Mouse (Mus musculus) liver, embryonic 11.5 days (tissue): ENCODE results near the gene Cdkl2. TPM values are rescaled to one million over a fixed set of nuclear protein-coding genes. Genes with fewer than 3 reads are reported as not detected.

Experiments used
- ATAC-seq: fragments of 200-750 bp; cut with Nextera tagmentation; replicated peaks from 2 replicates; pipeline ENCODE4 v1.8.0; 2017; ENCODE audit warnings: moderate number of reproducible peaks, mild to moderate bottlenecking, moderate TSS enrichment, moderate library complexity; ENCODE audit not compliant: low FRiP score
- DNase-seq: peaks from one replicate; pipeline ENCODE4 v3.0.0-alpha.2; 2017; ENCODE audit warnings: low spot score
- H3K27ac ChIP-seq: fragments of 300-500 bp; sonication (generic); 2 replicates; pipeline ENCODE4 v1.5.1; 2014; ENCODE audit warnings: mild to moderate bottlenecking, low read depth, low read length, control low read depth
- H3K27me3 ChIP-seq: fragments of 300-500 bp; sonication (generic); replicated peaks from 2 replicates; pipeline ENCODE4 v1.6.1; 2014; ENCODE audit warnings: low read length, mixed read lengths; ENCODE audit not compliant: control insufficient read depth, insufficient read depth
- H3K36me3 ChIP-seq: fragments of 300-500 bp; sonication (generic); 2 replicates; pipeline ENCODE4 v1.6.1; 2014; ENCODE audit warnings: mild to moderate bottlenecking, low read length, moderate library complexity, mixed read lengths; ENCODE audit not compliant: control insufficient read depth, insufficient read depth
- H3K4me1 ChIP-seq: fragments of 300-500 bp; sonication (generic); replicated peaks from 2 replicates; pipeline ENCODE4 v1.6.1; 2014; ENCODE audit warnings: low read length, mixed read lengths; ENCODE audit not compliant: control insufficient read depth, insufficient read depth
- H3K4me2 ChIP-seq: fragments of 300-500 bp; sonication (generic); 2 replicates; pipeline ENCODE4 v1.6.1; 2014; ENCODE audit warnings: mild to moderate bottlenecking, control low read depth, moderate library complexity
- H3K4me3 ChIP-seq: fragments of 300-500 bp; sonication (generic); 2 replicates; pipeline ENCODE4 v1.5.1; 2014; ENCODE audit warnings: low read depth, low read length, control low read depth
- H3K9ac ChIP-seq: fragments of 300-500 bp; sonication (generic); 2 replicates; pipeline ENCODE4 v1.6.1; 2014; ENCODE audit warnings: low read depth, low read length, control low read depth
- H3K9me3 ChIP-seq: fragments of 300-500 bp; sonication (generic); 2 replicates; pipeline ENCODE4 v1.6.1; 2016; ENCODE audit warnings: low read length, inconsistent platforms, mixed read lengths; ENCODE audit not compliant: control insufficient read depth
- WGBS: fragments of 180-500 bp; shearing (Covaris S2); extraction: QIAGEN DNeasy Blood & Tissue Kit; methylation state at CpG from one replicate; pipeline ENCODE4 v1.1.7; 2014; 5-methylcytosine and 5-hydroxymethylcytosine counted together
- polyA plus RNA-seq: library from polyadenylated mRNA; unstranded; fragments of >200 nt; fragmentation: Nextera tagmentation; extraction: Ambion mirVana; gene quantifications from 2 replicates; pipeline ENCODE4 v1.2.1, GENCODE M21; 2014

Cdkl2 gene
- polyA plus RNA-seq, 1 experiment from 2014 or later: 0.45 TPM

DNA sequence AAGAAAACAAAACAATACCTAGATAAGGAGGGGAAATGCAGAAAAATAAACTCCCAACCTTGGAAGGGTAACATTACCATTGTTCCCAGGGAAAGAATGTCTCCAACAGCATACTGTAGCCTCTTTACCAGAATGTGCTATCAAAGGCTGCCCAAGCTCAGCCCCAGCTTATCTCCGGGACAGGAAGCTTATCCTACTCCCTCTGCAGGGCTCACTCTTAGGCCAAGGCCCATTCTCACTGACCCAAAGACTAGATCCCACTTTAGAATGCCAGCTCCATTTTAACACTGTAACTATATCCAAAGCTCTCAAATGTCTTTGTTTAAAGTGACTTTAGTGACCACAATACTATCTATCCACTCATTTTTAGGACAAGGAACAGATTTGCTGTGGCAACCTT is 35.6 kb upstream of the Cdkl2 start:
- Histone ChIP-seq H3K27me3 (no peaks in the 10 kb centered on the region), H3K9ac (no peak overlapping the region), H3K4me1 (peaks cover 35% of the 10 kb centered on the region), H3K36me3 (no peaks in the 10 kb centered on the region; the same call in 1 of the 2 replicates), H3K4me2 (peak overlapping the region; percentile 39), H3K4me3 (no peak overlapping the region), H3K9me3 (no peaks in the 10 kb centered on the region), H3K27ac (peak overlapping the region; percentile 38; the same call in 1 of the 2 replicates)
- no peak for ATAC-seq
- DNase-seq: no peak
- 17% methylated on average over 1 of the region's 1 CpGs for WGBS

DNA sequence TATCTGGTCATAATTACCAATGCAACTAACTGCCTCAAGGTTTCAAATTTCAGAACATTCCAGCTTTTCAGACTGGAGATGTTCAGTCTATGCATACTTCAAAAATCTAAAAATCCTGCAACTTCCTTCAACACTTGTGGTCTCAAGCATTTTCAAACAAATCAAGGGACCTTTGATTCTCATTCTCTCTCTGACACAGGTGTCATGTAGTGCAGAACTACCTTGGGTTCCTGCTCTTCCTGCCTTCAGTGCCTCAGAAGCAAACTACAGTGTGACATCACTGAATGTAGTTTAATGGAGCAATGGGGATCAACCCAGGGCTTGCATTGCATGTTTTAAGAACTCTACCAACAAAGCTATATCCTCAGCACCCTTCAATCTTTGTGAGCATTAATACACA is 35.1 kb upstream of the Cdkl2 start:
- Histone ChIP-seq H3K27me3 (no peaks in the 10 kb centered on the region), H3K9me3 (no peaks in the 10 kb centered on the region), H3K27ac (peak overlapping the region; percentile 38; the same call in 1 of the 2 replicates), H3K4me1 (peaks cover 40% of the 10 kb centered on the region), H3K4me2 (peak overlapping the region; percentile 39), H3K9ac (no peak overlapping the region), H3K36me3 (no peaks in the 10 kb centered on the region; the same call in 1 of the 2 replicates), H3K4me3 (no peak overlapping the region)
- ATAC-seq (no peak), DNase-seq (no peak)

DNA sequence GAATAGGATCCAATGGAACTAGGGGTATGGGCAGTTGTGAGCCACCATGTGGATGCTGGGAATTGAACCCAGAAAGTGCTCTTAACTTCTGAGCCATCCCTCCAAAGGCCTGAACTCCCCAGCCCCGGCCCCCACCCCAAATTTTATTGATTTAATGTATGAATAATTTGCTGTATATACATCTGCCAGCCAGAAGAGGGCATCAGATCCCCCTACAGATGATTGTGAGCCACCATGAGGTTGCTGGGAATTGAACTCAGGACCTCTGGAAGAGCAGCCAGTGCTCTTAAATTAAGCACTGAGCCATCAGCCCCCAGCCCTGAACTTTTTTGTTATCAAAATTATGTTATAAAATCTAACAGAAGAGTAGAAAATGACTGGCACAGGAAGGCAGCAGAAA is 32.6 kb upstream of the Cdkl2 start:
- H3K9ac ChIP-seq: no peak overlapping the region
- DNase-seq (no peak), ATAC-seq (no peak)
- no peaks in the 10 kb centered on the region for H3K27me3 ChIP-seq
- peaks cover 32% of the 10 kb centered on the region for H3K4me1 ChIP-seq
- no peak overlapping the region for H3K27ac ChIP-seq
- H3K4me3 ChIP-seq: no peak overlapping the region
- no peak overlapping the region for H3K4me2 ChIP-seq
- no peaks in the 10 kb centered on the region for H3K9me3 ChIP-seq
- no peaks in the 10 kb centered on the region; the same call in 1 of the 2 replicates for H3K36me3 ChIP-seq
- 81% methylated on average over 1 of the region's 1 CpGs for WGBS

DNA sequence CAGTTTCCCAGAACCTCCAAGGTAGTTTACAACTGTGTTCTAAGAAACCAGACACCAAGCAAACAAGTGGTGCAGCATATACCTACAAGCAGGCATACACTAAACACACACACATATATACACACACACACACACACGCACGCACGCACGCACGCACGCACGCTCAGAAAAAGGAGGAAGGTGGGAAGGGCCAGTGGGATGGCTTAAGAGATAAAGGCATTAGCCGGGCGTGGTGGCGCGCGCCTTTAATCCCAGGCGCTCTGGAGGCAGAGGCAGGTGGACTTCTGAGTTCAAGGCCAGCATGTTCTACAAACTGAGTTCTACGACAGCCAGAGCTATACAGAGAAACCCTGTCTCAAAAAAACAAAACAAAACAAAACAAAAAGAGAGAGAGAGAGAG is 30.4 kb upstream of the Cdkl2 start:
- peaks cover 15% of the 10 kb centered on the region for H3K4me1 ChIP-seq
- H3K9me3 ChIP-seq: no peaks in the 10 kb centered on the region
- DNase-seq (no peak), ATAC-seq (peak; percentile 70)
- no peaks in the 10 kb centered on the region; the same call in 1 of the 2 replicates for H3K36me3 ChIP-seq
- WGBS: 64% methylated on average over 14 of the region's 14 CpGs
- H3K4me2 ChIP-seq: no peak overlapping the region
- H3K9ac ChIP-seq: no peak overlapping the region
- no peaks in the 10 kb centered on the region for H3K27me3 ChIP-seq
- no peak overlapping the region for H3K4me3 ChIP-seq
- no peak overlapping the region for H3K27ac ChIP-seq

DNA sequence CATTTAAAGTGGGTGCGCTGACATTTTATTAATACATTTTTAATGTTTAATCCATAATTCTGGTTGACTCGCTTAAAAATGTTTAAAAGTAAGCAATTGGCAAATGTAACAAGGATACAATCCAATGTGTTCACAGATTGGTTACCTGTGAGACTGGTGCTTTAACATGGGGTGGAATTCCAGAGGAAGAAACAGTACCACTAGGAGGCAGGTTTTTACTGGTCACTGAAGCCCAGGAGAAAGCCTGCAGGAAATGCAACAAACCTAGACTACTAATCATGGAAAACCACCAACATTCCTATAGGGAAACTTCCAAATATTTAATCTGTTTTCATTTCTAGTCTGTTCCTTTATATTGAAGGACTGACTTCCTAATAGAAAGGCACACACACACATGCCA is 19.5 kb upstream of the Cdkl2 start:
- no peak for ATAC-seq
- Histone ChIP-seq H3K4me2 (no peak overlapping the region), H3K9ac (no peak overlapping the region), H3K4me3 (no peak overlapping the region), H3K27ac (no peak overlapping the region), H3K9me3 (no peaks in the 10 kb centered on the region), H3K4me1 (no peaks in the 10 kb centered on the region), H3K27me3 (no peaks in the 10 kb centered on the region), H3K36me3 (peaks cover 26% of the 10 kb centered on the region)
- DNase-seq: no peak
- WGBS: 92% methylated on average over 2 of the region's 2 CpGs

DNA sequence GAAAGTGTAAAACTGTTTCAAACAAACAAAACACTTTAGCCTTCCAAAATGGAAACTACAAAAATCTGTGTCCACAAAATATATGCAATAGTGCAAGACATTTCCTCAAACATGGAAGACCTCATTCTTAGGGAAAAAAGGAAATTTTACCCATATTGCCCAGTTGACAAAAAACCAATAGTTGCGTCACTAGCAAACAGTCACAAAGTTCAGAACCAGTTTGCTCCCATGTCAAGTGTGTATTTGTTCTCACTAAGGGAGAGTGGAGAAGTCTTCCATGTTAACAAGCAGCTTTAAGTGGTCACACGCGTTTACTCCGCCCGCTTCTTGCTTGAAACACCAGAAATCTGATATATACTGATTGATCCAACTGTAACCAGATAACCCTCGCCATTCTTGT is 9.2 kb upstream of the Cdkl2 start:
- ATAC-seq: no peak
- 90% methylated on average over 6 of the region's 6 CpGs for WGBS
- no peak overlapping the region for H3K4me2 ChIP-seq
- H3K27me3 ChIP-seq: no peaks in the 10 kb centered on the region
- no peak overlapping the region for H3K27ac ChIP-seq
- H3K36me3 ChIP-seq: peaks cover 29% of the 10 kb centered on the region
- no peaks in the 10 kb centered on the region for H3K4me1 ChIP-seq
- DNase-seq: no peak
- H3K9me3 ChIP-seq: no peaks in the 10 kb centered on the region
- H3K9ac ChIP-seq: no peak overlapping the region
- H3K4me3 ChIP-seq: no peak overlapping the region

DNA sequence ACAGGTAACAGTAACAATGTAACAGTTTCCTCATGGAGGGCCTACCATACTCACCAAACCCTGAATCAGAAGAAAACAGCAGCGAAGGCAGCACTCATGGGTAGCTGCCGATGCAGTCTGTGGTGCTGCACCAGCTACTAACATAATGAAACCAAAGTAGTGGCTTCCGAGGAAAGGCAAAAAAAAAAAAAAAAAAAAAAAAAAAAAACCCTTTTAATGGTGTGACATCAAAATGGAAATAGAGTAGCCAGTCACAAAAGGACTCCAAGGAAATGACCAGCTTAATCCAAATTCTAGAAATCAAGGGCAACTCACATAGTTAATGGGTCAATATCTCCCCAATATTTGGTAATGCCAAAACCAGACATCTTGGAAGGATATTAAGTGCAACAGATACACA is 6.7 kb upstream of the Cdkl2 start:
- no peak overlapping the region for H3K4me2 ChIP-seq
- no peaks in the 10 kb centered on the region for H3K27me3 ChIP-seq
- no peak overlapping the region for H3K27ac ChIP-seq
- DNase-seq (no peak), ATAC-seq (no peak)
- WGBS: 92% methylated on average over 3 of the region's 3 CpGs
- H3K36me3 ChIP-seq: peaks cover 13% of the 10 kb centered on the region
- H3K9ac ChIP-seq: no peak overlapping the region
- H3K9me3 ChIP-seq: no peaks in the 10 kb centered on the region
- no peaks in the 10 kb centered on the region for H3K4me1 ChIP-seq
- no peak overlapping the region for H3K4me3 ChIP-seq

DNA sequence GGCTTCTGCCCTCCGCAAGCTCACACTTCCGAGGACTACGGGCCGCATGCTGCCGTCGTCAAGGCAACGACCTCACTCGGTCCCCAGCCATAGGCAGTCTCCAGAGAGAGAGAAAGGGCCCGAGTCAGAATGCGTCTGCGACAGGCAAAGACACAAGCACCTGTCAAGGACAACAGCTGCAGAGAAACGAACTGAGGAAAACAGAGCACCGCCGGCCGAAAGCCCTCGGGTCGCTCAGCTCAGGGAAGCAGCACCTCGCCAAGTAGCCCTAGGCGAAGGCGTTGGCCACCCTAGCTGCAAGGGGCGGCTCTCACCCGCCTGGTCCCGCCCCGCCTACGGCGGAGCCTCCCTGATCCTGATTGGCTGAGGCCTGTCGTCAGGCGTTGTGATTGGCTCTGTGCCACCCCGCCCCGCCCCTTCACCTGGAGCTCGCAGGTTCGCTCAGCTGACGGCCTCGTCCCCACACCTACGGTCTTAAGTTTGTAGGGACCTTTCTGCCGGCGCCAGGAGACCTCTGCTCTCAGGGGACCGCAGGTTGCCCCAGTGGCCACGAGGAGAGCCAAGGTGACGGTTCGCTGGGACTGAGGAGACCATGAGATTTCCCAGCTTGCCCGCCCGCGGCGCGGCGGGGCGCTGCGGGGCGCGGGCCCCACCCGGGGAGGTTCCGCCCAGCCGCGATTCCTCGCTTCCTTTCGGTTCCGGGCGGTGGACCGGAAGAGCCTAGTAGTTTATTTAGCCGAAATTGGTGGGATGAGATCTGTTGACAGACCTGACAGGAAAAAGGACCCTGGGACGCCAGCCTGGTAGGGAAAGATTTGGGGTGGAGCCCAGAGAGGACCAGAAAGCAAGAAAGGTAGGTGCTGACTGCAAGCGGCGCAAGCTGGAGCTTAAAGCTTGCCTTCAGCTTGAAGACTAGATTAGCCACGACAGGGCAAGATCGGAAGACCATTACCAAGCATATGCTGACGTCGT is 1.0 kb downstream of the Cdkl2 start:
- ATAC-seq: peak; percentile 100
- peaks cover 3% of the 10 kb centered on the region; the same call in 1 of the 2 replicates for H3K27me3 ChIP-seq
- no peak overlapping the region for H3K27ac ChIP-seq
- under 1% methylated on average over 68 of the region's 68 CpGs for WGBS
- peak overlapping the region; percentile 46 for H3K9ac ChIP-seq
- peak; percentile 90 for DNase-seq
- peaks cover 3% of the 10 kb centered on the region for H3K4me1 ChIP-seq
- no peaks in the 10 kb centered on the region for H3K36me3 ChIP-seq
- H3K4me3 ChIP-seq: peak overlapping the region; percentile 77
- H3K9me3 ChIP-seq: no peaks in the 10 kb centered on the region
- peak overlapping the region; percentile 95 for H3K4me2 ChIP-seq

DNA sequence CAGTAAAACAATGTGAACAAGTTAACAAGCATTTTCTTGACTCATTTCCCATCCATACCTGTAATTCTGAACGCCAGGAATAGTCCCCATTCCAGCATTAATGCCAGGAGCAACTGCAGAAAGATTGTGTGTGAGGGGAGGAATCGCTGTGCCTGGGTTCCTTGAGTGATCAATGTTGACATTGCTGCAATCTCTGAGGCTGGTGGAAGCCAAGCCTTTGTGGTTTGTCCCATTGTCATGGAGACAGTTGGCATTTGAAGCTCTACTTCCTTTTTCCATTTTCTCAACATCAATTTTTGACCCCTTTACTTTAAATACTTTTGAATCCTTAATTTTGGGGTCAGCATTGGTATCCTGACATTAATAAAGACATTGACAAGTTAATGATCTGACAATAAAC is 23.7 kb downstream of the Cdkl2 start:
- H3K27ac ChIP-seq: no peak overlapping the region
- no peak overlapping the region for H3K4me3 ChIP-seq
- DNase-seq (no peak), ATAC-seq (no peak)
- no peak overlapping the region for H3K4me2 ChIP-seq
- H3K4me1 ChIP-seq: no peaks in the 10 kb centered on the region
- no peaks in the 10 kb centered on the region for H3K36me3 ChIP-seq
- WGBS: 39% methylated on average over 2 of the region's 2 CpGs
- H3K9me3 ChIP-seq: no peaks in the 10 kb centered on the region
- no peaks in the 10 kb centered on the region for H3K27me3 ChIP-seq
- H3K9ac ChIP-seq: no peak overlapping the region
